Mouse (Mus musculus) C2C12 (cell line): ENCODE data around the gene Nfam1.

Experiments
- CTCF ChIP-seq: IDR thresholded peaks from one replicate; pipeline ENCODE4 v1.5.1; 2011; ENCODE audit not compliant: control insufficient read depth, insufficient read depth, insufficient read length
- MAX ChIP-seq: IDR thresholded peaks from one replicate; pipeline ENCODE4 v1.6.1; 2011; ENCODE audit warnings: mild to moderate bottlenecking, control low read depth
- MYOD1 ChIP-seq: IDR thresholded peaks from one replicate; pipeline ENCODE4 v1.6.1; 2011; ENCODE audit warnings: low read depth; ENCODE audit not compliant: control insufficient read depth, insufficient read length
- USF1 ChIP-seq: IDR thresholded peaks from one replicate; pipeline ENCODE4 v1.6.1; 2011; ENCODE audit warnings: low read depth, mild to moderate bottlenecking, control low read depth, moderate library complexity

DNA sequence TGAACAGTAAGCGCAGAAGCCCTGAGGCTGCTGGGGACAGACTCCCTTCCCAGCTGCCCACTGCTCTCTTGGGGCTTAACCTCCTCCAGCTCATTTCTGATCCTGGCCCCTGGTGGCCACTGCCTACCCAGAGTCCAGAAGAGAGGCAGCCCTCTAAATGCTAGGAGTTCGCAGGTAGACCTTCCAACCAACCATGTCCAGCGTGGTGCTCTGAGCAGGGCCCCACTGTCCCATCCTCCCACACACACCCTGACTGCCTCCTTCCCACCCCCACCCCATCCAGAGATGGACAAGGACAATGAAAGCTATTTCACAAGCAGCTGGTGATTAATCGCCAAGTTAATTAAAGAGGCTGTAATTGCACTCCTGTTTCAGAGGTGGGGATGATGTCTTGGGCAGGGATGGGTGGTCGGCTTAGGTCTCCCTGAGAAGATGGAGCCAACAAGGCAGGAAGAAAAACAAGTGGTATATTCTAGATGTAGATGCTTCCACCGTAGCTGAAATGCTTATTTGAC, 43.9 kb downstream of the Nfam1 start:
- TF ChIP-seq USF1 = no peak
- no peak for TF ChIP-seq CTCF
- TF ChIP-seq MYOD1 = no peak
- TF ChIP-seq MAX = no peak
